In the genomic region with DNA sequence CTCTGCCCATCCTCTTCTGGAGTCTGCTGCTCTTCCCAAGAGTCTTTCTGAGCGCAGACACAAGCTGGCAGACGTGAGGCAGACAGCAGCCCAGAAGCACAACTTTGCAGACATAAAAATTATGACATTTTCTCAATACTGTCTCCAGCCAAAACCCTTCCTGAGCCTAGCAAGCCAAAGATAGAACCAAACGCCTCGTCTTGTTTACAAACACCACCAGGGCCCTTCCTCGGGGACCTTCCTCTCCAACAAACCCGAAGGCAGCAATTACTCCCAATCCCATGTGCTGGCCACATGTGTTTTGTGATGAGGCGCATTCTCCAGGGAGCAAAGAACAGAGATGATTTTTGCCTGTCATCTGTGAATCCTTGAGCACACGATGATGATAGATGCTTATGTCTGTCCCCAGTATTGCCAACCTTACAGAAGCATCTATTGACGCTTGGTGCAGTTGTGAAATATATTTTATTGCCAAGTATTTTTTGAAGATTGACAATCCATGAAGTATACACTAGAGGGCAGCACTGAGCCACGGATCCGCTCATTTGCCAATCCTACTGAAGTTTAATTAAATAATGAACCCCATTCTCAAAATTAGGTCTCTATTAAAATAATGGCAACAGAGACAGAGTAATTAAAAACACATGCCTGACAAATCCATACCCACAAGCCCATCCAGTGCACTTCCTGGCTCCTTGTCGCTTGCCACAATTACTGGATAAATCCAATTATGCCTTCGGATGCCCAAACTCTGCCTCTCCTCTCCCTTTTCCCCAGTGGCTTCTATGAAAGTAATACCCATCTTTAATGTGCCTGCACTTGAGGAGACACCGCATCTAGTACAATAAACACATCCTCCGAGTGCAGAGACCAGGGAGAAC, we compare ENCODE assay signal across 8 mouse cellular contexts.
A peak's percentile ranks its signal among the peaks of the same experiment; 100 is the strongest.
DNase-seq lines count a peak whose midpoint lies in the region; ATAC-seq and TF ChIP-seq lines count a peak whose summit lies in the region.

No protein-coding gene starts in this region.

- no peak for ATAC-seq in hindbrain, embryonic 15.5 days (ENCODE audit: low FRiP score, low read depth)

- no peaks in the 10 kb centered on the region for H3K79me3 ChIP-seq in C2C12 (ENCODE audit: low read depth)

- H3K27ac ChIP-seq in embryonic facial prominence, embryonic 10.5 days (replicated peaks), result peak overlapping the region; percentile 63
- no peak overlapping the region for H3K27ac ChIP-seq in hindbrain, embryonic 15.5 days (replicated peaks)

- no peak overlapping the region for H3K9ac ChIP-seq in hindbrain, embryonic 15.5 days

- peaks cover 56% of the 10 kb centered on the region for H3K4me1 ChIP-seq in embryonic facial prominence, embryonic 10.5 days
- H3K4me1 ChIP-seq in hindbrain, embryonic 15.5 days (replicated peaks), result peaks cover 27% of the 10 kb centered on the region

- peaks cover 6% of the 10 kb centered on the region for H3K27me3 ChIP-seq in C2C12 (ENCODE audit: control insufficient read depth, insufficient read depth, insufficient read length)
- no peaks in the 10 kb centered on the region for H3K27me3 ChIP-seq in embryonic facial prominence, embryonic 10.5 days (replicated peaks; ENCODE audit: low read depth, poor library complexity, severe bottlenecking)
- H3K27me3 ChIP-seq in hindbrain, embryonic 15.5 days, result no peaks in the 10 kb centered on the region

- no peaks in the 10 kb centered on the region for H3K9me3 ChIP-seq in embryonic facial prominence, embryonic 10.5 days
- no peaks in the 10 kb centered on the region for H3K9me3 ChIP-seq in hindbrain, embryonic 15.5 days

- H3ac ChIP-seq in C2C12 (ENCODE audit: control insufficient read depth, insufficient read length, low read depth), result no peak overlapping the region

- intact Hi-C loops in left cerebral cortex, postnatal 25 days (cut with DNase I), result loop anchor here (1.0 to 2.0 kb wide), 2 partner anchors 77 to 85 kb away; no protein-coding TSS in a partner anchor

- no peak overlapping the region for H3K4me3 ChIP-seq in C2C12 (ENCODE audit: insufficient read depth, poor library complexity, severe bottlenecking)
- H3K4me3 ChIP-seq in embryonic facial prominence, embryonic 10.5 days, result peak overlapping the region; percentile 36
- no peak overlapping the region for H3K4me3 ChIP-seq in hindbrain, embryonic 15.5 days

- TF ChIP-seq CTCF in C2C12 (IDR thresholded peaks at IDR 0.05; ENCODE audit: control insufficient read depth, insufficient read depth, insufficient read length), result no peak

- H3K4me2 ChIP-seq in hindbrain, embryonic 15.5 days, result peak overlapping the region; percentile 47

- H3K36me3 ChIP-seq in C2C12 (ENCODE audit: control insufficient read depth, insufficient read depth), result no peaks in the 10 kb centered on the region
- 0 out of 2 replicates have a peak, but pooled peaks cover 4% of the 10 kb centered on the region for H3K36me3 ChIP-seq in embryonic facial prominence, embryonic 10.5 days (replicated peaks)
- no peaks in the 10 kb centered on the region for H3K36me3 ChIP-seq in hindbrain, embryonic 15.5 days

- peak; percentile 40 for DNase-seq in 3T3-L1 (ENCODE audit: low read depth, low spot score)
- DNase-seq in embryonic facial prominence, embryonic 10.5 days (ENCODE audit: low spot score), result peak; percentile 45
- peak; percentile 61 for DNase-seq in lung, postnatal 36 days
- no peak for DNase-seq in ovary, postnatal 36 days (ENCODE audit: low spot score)
- DNase-seq in left cerebral cortex, postnatal 25 days (ENCODE audit: low spot score in 2 of 2), result no peak
- no peak for DNase-seq in layer of hippocampus, adult 9-10 months (ENCODE audit: low spot score)

- 31% methylated on average over 15 of the region's 15 CpGs for WGBS in embryonic facial prominence, embryonic 10.5 days
- WGBS in hindbrain, embryonic 15.5 days, result 24% methylated on average over 15 of the region's 15 CpGs

- no peaks in the 10 kb centered on the region for H3K79me2 ChIP-seq in C2C12 (ENCODE audit: control insufficient read depth, insufficient read depth)

TF ChIP-seq in C2C12, 6 proteins besides CTCF, POLR2A, EP300 and RAD21:
- peak; percentile 31 for TF ChIP-seq CEBPB (IDR thresholded peaks at IDR 0.05; ENCODE audit: low read depth)
- no peak for TF ChIP-seq MYOG (IDR thresholded peaks at IDR 0.05; ENCODE audit: control insufficient read depth, extremely low read depth, insufficient read length)

Comparison
In these comparisons a context has a peak if more than half of its experiments do, and no peak if none do; other contexts are left out.
1. DNase-seq: peak in 3T3-L1 (single experiment), embryonic facial prominence, embryonic 10.5 days (single experiment) and lung, postnatal 36 days (single experiment); none in ovary, postnatal 36 days (single experiment), left cerebral cortex, postnatal 25 days (0 of 2) and layer of hippocampus, adult 9-10 months (single experiment).